Mouse (Mus musculus): Measurements from ENCODE around the gene Gm14085.

Gene Gm14085

GRCm38 (mm10) chr2:122561221-122561620, 76.5 kb downstream of the Gm14085 start:
- DNase-seq (ENCODE audit: low spot score), result no peak

GRCm38 (mm10) chr2:122562251-122562650, 77.5 kb downstream of the Gm14085 start:
- DNase-seq (ENCODE audit: low spot score), result no peak

GRCm38 (mm10) chr2:122569439-122569838, 84.7 kb downstream of the Gm14085 start:
- DNase-seq (ENCODE audit: low spot score), result no peak

GRCm38 (mm10) chr2:122570430-122570829, 85.7 kb downstream of the Gm14085 start:
- DNase-seq (ENCODE audit: low spot score), result no peak

GRCm38 (mm10) chr2:122571326-122571725, 86.6 kb downstream of the Gm14085 start:
- DNase-seq (ENCODE audit: low spot score), result no peak

GRCm38 (mm10) chr2:122572438-122572837, 87.7 kb downstream of the Gm14085 start:
- no peak for DNase-seq (ENCODE audit: low spot score)

- no peak for DNase-seq (ENCODE audit: low spot score)
Measured at GRCm38 (mm10) chr2:122575470-122575869, 90.7 kb downstream of the Gm14085 start.

- no peak for DNase-seq (ENCODE audit: low spot score)
Measured at GRCm38 (mm10) chr2:122576295-122576694, 91.6 kb downstream of the Gm14085 start.

- DNase-seq (ENCODE audit: low spot score), result no peak
Measured at GRCm38 (mm10) chr2:122577316-122577715, 92.6 kb downstream of the Gm14085 start.
